Mouse (Mus musculus) erythroblast, embryonic 14.5 days (primary cell): ENCODE data around the gene Polk.

Experiments used
- GATA1 ChIP-seq: IDR thresholded peaks from 2 replicates; pipeline ENCODE4 v1.6.1; 2012; ENCODE audit warnings: low read length, inconsistent platforms, mixed read lengths
- TAL1 ChIP-seq: IDR thresholded peaks from 3 replicates; pipeline ENCODE4 v1.6.1; 2012; ENCODE audit warnings: low read length, inconsistent platforms, mixed read lengths

DNA sequence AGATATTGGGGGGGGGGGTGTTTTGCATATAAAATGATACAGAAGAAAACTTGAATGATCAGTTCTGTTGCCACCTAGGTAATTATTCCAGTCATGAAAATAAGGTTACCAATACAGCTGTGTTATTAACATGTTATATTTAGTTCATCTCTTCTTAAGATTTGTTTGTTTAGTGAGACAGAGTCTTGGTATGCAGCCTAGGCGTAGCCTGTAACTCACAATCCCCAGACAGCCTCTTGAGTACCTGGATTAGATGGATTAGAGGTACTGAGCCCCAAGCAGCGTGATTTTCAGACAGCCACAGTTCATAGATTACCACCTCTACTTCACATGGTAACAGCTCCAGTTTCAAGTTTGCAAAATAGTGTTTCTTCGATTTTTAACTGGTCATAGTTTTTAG lies 4.3 kb downstream of the Polk start:
- TF ChIP-seq GATA1 (no peak), TAL1 (no peak)
